Mouse (Mus musculus): ENCODE results near the gene Zdhhc22. TPM values are rescaled to one million over a fixed set of nuclear protein-coding genes. Genes with fewer than 3 reads are reported as not detected.

Zdhhc22 gene
- total and polyA plus RNA-seq, 3 experiments, result 0.10 TPM; not detected in 2

- DNase-seq (ENCODE audit: low read depth, low spot score), result no peak
- Histone ChIP-seq H3K79me2 (ENCODE audit: control insufficient read depth, insufficient read depth, low read length, poor library complexity) (no peaks in the 10 kb centered on the region), H3K27ac (ENCODE audit: control insufficient read depth, low read depth, low read length) (no peak overlapping the region), H3K9me3 (replicated peaks; ENCODE audit: insufficient read depth, low read length) (no peaks in the 10 kb centered on the region), H3K4me3 (ENCODE audit: control insufficient read depth in 1 of 2, insufficient read depth in 1 of 2, low read depth in 2 of 2, low read length in 2 of 2) (no peak overlapping the region), H3K27me3 (ENCODE audit: control insufficient read depth in 1 of 2, insufficient read depth in 2 of 2, low read length in 2 of 2) (peaks cover 5 to 9% of the 10 kb centered on the region in 2 experiments), H3K4me1 (ENCODE audit: control insufficient read depth in 1 of 2, insufficient read depth in 2 of 2, low read length in 2 of 2) (peaks cover 0 to 5% of the 10 kb centered on the region in 2 experiments; a peak in 1 of 4 replicates), H3K9ac (ENCODE audit: control insufficient read depth, low read depth, low read length, poor library complexity, severe bottlenecking) (no peak overlapping the region), H3K36me3 (ENCODE audit: control insufficient read depth in 1 of 2, insufficient read depth in 2 of 2, low read length in 2 of 2) (peaks cover 0 to 2% of the 10 kb centered on the region in 2 experiments; a peak in 2 of 4 replicates)
- TF ChIP-seq TBP (IDR thresholded peaks at IDR 0.05; ENCODE audit: low read depth, low read length) (no peak), TAL1 (IDR thresholded peaks at IDR 0.05; ENCODE audit: low read length) (no peak), EP300 (IDR thresholded peaks at IDR 0.05; ENCODE audit: low read depth in 1 of 2, low read length in 2 of 2) (no peak), CTCF (IDR thresholded peaks at IDR 0.05 in 2 of 3, conservative IDR thresholded peaks at IDR 0.05 in 1 of 3; ENCODE audit: control insufficient read depth in 1 of 3, insufficient read depth in 1 of 3, low read depth in 2 of 3, low read length in 3 of 3, poor library complexity in 1 of 3, severe bottlenecking in 1 of 3) (no peak), ETS1 (IDR thresholded peaks at IDR 0.05; ENCODE audit: low read depth, low read length) (no peak), ZNF384 (IDR thresholded peaks at IDR 0.05; ENCODE audit: low read depth, low read length) (no peak), E2F4 (IDR thresholded peaks at IDR 0.05; ENCODE audit: borderline replicate concordance, low read depth, low read length) (no peak), RCOR1 (IDR thresholded peaks at IDR 0.05; ENCODE audit: low read depth, low read length) (no peak), MYC (IDR thresholded peaks at IDR 0.05; ENCODE audit: low read depth, low read length) (no peak), POLR2A (IDR thresholded peaks at IDR 0.05; ENCODE audit: control insufficient read depth in 1 of 2, insufficient read depth in 1 of 2, low read depth in 1 of 2, low read length in 2 of 2, poor library complexity in 1 of 2) (no peak), BHLHE40 (IDR thresholded peaks at IDR 0.05; ENCODE audit: borderline replicate concordance, low read depth, low read length) (no peak), KAT2A (conservative IDR thresholded peaks at IDR 0.05; ENCODE audit: low read depth, low read length) (no peak), NELFE (IDR thresholded peaks at IDR 0.05; ENCODE audit: low read depth, low read length) (no peak), MAFK (IDR thresholded peaks at IDR 0.05; ENCODE audit: borderline replicate concordance, low read depth, low read length) (no peak), CHD1 (IDR thresholded peaks at IDR 0.05; ENCODE audit: low read depth, low read length) (no peak), CHD2 (IDR thresholded peaks at IDR 0.05; ENCODE audit: low read length) (no peak)
Observed at GRCm38 (mm10) chr12:86936587-86937343, 53.5 kb downstream of the Zdhhc22 start.

- H3K27me3 ChIP-seq (ENCODE audit: control insufficient read depth in 1 of 2, insufficient read depth in 2 of 2, low read length in 2 of 2), result peaks cover 0 to 9% of the 10 kb centered on the region in 2 experiments
- no peaks in the 10 kb centered on the region for H3K79me2 ChIP-seq (ENCODE audit: control insufficient read depth, insufficient read depth, low read length, poor library complexity)
- no peak overlapping the region for H3K27ac ChIP-seq (ENCODE audit: control insufficient read depth, low read depth, low read length)
- H3K4me1 ChIP-seq (ENCODE audit: control insufficient read depth in 1 of 2, insufficient read depth in 2 of 2, low read length in 2 of 2), result peaks cover 0 to 5% of the 10 kb centered on the region in 2 experiments; a peak in 1 of 4 replicates
- no peak for DNase-seq (ENCODE audit: low read depth, low spot score)
- no peak overlapping the region for H3K9ac ChIP-seq (ENCODE audit: control insufficient read depth, low read depth, low read length, poor library complexity, severe bottlenecking)
- H3K36me3 ChIP-seq (ENCODE audit: control insufficient read depth in 1 of 2, insufficient read depth in 2 of 2, low read length in 2 of 2), result peaks cover 0 to 2% of the 10 kb centered on the region in 2 experiments; a peak in 2 of 4 replicates
- no peak overlapping the region for H3K4me3 ChIP-seq (ENCODE audit: control insufficient read depth in 1 of 2, insufficient read depth in 1 of 2, low read depth in 2 of 2, low read length in 2 of 2)
- no peaks in the 10 kb centered on the region for H3K9me3 ChIP-seq (replicated peaks; ENCODE audit: insufficient read depth, low read length)
- TF ChIP-seq RCOR1 (IDR thresholded peaks at IDR 0.05; ENCODE audit: low read depth, low read length) (no peak), MAZ (IDR thresholded peaks at IDR 0.05; ENCODE audit: low read depth, low read length) (no peak), ELF1 (IDR thresholded peaks at IDR 0.05; ENCODE audit: low read depth, low read length) (no peak), ZC3H11A (IDR thresholded peaks at IDR 0.05; ENCODE audit: low read depth, low read length) (no peak), POLR2A (IDR thresholded peaks at IDR 0.05; ENCODE audit: control insufficient read depth in 1 of 2, insufficient read depth in 1 of 2, low read depth in 1 of 2, low read length in 2 of 2, poor library complexity in 1 of 2) (no peak), USF2 (IDR thresholded peaks at IDR 0.05; ENCODE audit: borderline replicate concordance in 1 of 2, insufficient read depth in 1 of 2, low read depth in 1 of 2, low read length in 2 of 2) (no peak), TAL1 (IDR thresholded peaks at IDR 0.05; ENCODE audit: low read length) (no peak), MEF2A (IDR thresholded peaks at IDR 0.05; ENCODE audit: extremely low read depth, insufficient replicate concordance, low read depth, low read length, poor library complexity, severe bottlenecking) (no peak), CHD1 (IDR thresholded peaks at IDR 0.05; ENCODE audit: low read depth, low read length) (no peak), ZMIZ1 (IDR thresholded peaks at IDR 0.05; ENCODE audit: low read depth, low read length) (no peak), ZNF384 (IDR thresholded peaks at IDR 0.05; ENCODE audit: low read depth, low read length) (no peak), KAT2A (conservative IDR thresholded peaks at IDR 0.05; ENCODE audit: low read depth, low read length) (no peak)
Observed at GRCm38 (mm10) chr12:86935692-86936282, 54.4 kb downstream of the Zdhhc22 start.
